Mouse (Mus musculus) kidney, adult 8-10 months (tissue): Measurements from ENCODE around the gene Tnp1.

ENCODE experiments used
- DNase-seq, 2 experiments: peaks; one replicate each; pipeline ENCODE4 v3.0.0; 2022

Tnp1 gene

DNA sequence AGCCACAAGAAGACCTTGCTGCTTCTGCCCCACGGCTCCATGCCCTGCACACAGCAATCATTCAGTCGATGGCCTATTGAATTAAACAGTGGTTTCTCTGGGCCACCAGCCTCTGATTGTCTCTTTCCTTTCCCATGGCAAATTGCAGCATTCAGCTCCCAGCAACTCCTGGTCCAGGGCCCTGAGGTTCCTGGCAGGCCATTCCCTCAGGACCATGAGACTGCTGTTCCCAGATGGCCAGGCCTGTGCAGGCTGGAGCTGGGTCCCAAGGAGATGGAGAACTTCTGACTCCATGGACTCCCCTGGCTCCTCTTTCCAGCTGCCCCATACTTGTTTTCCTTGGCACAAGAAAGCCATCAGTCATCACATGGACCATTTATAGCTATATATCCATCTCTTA lies 10.8 kb downstream of the Tnp1 start:
- no peak for DNase-seq

DNA sequence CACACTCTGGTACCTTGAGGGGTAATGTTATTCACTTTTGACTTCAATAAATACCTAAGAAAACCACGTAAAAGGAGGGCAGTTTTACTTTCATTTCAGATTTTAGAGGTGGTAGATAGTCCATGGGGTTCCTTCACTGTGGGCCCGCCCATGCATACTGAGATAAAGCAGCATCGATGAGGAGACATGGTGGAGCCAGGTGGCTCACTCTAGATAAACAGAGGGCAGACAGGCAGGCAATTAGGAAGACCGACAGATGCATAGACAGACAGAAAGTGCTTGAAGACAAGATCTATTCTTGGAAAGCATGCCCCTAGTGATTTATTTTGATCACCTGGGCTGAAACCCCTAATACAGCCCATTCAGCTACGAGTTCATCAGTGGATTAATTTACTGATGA lies 13.1 kb downstream of the Tnp1 start:
- no peak for DNase-seq

DNA sequence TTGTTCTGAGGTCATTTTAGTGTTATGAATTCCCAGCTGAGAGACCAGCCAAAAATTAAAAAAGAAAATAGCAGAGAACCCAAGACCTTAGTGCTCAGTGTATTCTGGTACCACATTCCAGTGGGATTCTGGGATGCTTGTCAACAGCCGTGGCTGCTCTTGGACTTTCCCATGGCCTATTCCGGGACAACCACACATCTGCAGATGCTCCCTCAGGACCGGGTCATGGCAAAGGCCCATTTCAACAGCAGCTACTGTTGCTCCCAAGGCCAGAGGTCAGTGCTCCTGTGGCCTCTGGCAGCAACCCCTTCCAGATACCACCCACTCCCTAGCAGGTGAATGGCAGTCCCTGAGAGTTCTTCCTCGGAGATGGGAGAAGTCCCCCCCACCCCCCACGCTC lies 13.7 kb downstream of the Tnp1 start:
- DNase-seq = no peak

DNA sequence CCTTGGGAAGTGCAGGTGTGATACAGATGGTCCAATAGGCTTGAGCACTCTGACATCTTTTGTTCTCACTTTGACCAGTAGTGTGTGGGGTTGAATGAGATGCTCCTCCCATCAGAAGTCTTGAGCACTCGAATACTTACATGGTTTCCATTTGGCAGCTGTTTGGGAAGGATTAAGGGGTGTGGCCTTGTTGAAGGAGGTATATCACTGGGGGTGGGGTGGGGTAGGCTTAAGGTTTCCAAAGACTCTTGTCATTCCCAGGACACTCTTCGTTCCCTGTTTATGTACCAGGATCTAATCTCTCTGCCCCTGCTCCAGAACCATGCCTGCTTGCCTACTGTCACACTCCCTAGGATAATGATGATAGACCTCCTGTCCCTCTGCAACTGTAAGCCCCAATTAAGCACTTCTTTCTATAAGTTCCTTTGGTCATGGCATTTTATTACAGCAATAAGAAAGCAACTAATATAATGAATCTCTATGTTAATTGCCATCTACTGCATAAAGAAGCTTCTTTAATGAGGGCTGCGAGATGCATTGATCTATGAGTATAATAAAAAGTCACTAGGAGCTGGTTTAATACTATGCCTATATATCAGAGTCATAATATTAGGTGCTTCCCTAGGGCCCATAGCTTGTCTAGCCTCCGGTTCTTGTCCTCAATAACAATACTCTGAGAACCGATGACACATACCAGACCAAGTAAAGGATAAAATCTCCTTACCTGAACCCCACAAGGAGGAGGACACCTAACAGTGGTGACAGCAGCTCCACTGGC lies 20.8 kb downstream of the Tnp1 start:
- no peak for DNase-seq

DNA sequence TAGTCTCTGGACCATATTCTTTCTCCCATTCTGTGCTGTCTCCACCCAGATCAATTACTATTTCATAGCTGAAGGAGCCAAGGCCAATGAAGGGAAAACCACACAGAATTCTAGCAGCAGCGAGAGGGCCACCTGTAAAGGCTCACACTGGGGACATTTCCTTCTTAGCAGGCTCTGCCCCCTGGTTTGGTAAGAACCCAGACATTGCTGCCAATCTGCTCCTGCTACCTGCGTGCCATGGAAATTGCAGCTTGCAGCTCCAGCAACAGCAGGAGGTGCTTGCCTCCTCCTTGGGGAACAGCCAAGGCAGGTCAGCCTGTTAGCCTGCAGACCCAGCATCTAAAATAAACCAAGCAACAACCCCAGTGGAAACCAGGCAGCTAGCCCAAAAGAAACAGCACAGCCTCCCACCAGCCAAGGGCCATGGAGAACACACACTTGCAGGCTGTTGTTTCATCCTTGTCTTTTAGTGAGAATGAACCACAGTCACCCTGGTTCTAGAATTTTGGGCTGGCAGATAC lies 22.7 kb downstream of the Tnp1 start:
- no peak for DNase-seq

DNA sequence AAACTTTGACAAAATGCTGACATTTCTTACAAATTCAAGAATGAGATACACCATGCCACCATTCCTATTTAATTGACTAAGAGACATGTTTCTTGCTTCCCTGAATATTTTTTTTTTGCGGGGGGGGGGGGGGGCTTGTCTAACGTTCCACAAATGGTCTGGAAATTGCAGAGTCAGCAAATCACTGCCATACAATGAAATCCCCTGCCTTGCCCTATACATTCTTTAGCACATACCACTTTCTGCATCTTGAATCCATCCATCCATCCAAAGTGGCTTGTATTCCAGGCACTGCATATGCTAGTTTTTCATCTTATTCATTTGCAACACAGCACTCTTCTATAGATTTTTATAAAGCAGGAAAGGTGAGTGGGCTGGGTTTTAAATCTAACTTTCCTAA lies 23.5 kb downstream of the Tnp1 start:
- no peak for DNase-seq

DNA sequence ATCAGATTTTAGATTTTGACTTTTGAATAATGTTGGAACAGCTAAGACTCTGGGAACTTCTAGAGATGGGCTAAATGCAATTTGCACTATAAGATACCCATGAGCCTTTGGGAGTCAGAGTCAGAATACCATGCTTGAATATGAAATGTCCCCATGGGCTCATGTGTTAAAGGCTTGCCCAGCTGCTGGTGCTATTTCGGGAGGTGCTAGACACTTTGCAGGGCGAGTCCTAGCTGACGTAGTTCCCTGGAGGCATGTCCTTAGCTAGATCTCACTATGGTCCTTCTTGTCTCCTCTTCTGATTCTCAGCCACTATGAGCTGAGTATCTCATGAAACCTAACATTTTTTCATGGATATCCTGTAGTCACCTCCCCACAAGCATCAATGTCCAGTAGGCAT lies 26.8 kb downstream of the Tnp1 start:
- no peak for DNase-seq

DNA sequence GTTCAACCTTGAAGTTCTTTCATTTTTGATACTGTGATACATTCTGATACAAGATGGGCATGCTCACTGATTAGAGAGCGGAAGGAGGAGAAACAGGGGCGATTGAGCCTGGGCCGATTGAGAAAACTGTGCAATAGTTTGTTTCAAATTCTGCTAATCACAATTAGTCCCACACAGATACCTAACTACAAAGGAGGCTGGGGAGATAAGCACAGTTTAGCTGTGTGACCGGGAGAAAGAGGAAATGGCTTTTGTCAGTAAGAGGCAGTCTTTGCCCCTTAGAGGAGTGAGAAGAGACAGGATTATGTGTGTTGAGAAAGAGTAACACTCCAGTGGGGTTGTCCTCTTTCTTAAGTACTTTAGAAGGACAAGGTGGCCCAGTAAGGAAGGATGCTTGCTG lies 29.0 kb downstream of the Tnp1 start:
- DNase-seq = no peak

DNA sequence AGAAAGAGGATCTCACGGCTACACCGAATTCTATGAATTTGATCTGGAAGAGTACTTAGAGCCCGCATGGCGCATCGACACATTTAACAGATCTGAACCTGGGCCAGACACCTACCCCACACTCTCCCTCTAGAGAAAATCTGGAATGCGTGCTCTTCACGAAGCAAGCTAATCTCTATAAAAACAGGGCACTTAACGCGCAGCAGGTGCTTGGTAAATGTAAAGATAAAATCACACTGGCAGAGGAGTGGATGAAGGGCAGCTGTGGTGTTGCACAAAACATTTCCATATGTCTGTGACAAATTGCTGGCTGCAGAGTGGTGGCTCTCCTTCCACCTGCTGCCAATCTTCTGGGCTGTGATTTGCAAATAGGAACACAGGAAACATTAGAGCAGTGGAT lies 36.8 kb downstream of the Tnp1 start:
- DNase-seq = no peak

DNA sequence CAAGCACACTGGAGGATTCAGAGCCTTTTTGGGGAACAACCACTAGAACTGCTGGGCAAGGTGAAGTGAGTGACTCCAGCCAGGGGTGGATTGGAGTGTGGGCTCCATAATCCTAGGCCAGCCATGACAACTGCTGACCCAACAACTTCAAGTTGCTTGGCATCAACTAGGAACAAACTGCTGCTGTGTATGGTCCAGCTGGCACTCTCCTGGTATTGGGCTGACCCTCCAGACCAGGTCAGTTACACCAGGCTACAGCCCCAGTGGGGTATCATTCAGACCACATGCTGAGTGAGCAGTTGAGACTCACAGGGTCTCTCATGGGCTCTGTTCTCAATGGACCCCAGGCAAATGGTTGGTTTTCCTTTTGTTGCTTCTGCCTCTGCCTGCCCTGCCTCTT lies 41.5 kb downstream of the Tnp1 start:
- no peak for DNase-seq

DNA sequence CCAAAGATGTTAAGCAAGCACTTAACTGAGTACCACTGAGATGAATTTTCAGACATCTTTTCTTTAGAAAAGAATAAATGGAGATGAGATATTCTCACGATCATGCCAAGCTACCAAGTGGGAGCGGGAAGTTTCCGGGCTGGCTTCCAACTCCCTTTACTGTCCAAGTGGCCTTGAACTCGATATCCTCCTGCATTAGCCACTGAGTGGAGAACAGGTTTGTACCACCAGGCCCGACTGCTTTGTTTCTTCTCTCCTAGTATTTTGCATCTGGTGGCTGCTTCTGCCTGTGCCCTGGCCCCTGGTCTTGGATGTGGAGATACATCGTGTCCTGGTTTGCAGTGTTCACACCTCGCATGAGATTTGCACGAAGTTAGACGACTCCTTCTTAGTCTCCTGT lies 45.2 kb downstream of the Tnp1 start:
- no peak for DNase-seq

DNA sequence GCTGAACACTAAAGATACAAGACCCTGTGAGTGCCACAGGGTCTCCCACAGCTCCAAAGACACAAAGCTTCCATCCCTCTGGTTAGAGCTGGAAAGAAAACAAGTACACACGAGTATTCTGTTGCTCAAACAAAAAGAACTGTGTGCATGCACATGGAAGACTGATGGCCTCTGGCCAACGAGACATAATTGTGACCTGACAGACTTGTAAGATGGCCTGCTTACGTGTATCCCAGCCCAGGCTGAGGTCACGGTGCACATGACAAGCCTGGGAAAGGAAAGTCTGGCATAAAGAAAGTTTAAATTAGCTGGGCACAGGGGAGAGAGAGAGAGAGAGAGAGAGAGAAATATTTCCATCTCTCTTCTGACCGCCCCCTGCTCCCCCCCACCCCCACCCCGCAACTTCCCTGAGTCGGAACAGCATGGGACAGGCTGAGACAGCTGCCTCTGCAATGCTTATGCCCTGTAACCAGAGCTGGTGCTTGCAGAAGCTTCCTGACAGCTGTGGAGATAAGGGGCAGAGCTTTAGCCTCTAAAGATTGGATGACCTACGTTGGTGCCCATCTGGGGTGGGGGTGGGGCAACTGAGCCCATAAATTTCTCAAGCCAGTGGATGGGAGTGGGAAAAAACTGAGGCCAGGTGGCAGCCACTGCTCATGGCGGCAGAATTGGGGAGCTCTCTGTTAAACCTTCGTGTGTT lies 46.4 kb downstream of the Tnp1 start:
- no peak for DNase-seq

DNA sequence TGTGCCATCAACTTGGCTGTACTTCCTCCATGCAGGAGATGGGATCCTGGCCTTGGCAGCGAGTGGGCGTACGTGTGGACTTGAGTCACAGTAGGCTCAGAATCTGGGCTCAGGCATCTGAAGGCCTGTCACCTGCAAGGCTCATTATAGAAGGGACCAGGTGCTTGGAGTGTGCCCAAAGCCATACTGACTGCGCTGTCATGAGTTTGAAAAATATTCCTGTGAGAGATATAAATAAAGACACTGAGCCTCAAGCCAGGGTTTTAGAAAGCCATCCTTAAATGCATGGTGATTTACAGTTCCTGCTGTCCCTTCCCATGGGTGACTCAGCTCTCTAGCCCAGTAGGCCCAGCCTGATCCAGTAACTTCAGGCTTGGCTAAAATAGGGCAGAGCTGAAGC lies 49.3 kb downstream of the Tnp1 start:
- DNase-seq = no peak
